Mouse (Mus musculus) embryonic fibroblast, embryonic 13.5 days (primary cell): ENCODE data around the gene Ankrd44. TPM values are rescaled to one million over a fixed set of nuclear protein-coding genes. Genes with fewer than 3 reads are reported as not detected.
A peak's percentile ranks its signal among the peaks of the same experiment; 100 is the strongest.

ENCODE experiments used
- H3K27ac ChIP-seq: 2 replicates; pipeline ENCODE4 v1.5.1; 2012; ENCODE audit warnings: low read length, control low read depth, inconsistent platforms; ENCODE audit not compliant: insufficient read depth
- H3K4me1 ChIP-seq: 2 replicates; pipeline ENCODE4 v1.6.1; 2011; ENCODE audit warnings: low read length; ENCODE audit not compliant: control insufficient read depth, insufficient read depth
- H3K4me3 ChIP-seq: 2 replicates; pipeline ENCODE4 v1.5.1; 2011; ENCODE audit warnings: mild to moderate bottlenecking, control low read depth, low read length; ENCODE audit not compliant: insufficient read depth
- CTCF ChIP-seq: IDR thresholded peaks from 2 replicates; pipeline ENCODE4 v1.5.1; 2011; ENCODE audit warnings: mild to moderate bottlenecking, control low read depth, low read length, moderate library complexity, borderline replicate concordance; ENCODE audit not compliant: insufficient read depth
- POLR2A ChIP-seq: IDR thresholded peaks from 2 replicates; pipeline ENCODE4 v1.6.1; 2011; ENCODE audit warnings: low read depth, mild to moderate bottlenecking, control low read depth, low read length, moderate library complexity
- polyA plus RNA-seq: library from polyadenylated mRNA; stranded (reverse); fragments of >200 nt; gene quantifications from 2 replicates; pipeline ENCODE4 v1.2.4, GENCODE M21; 2011; ENCODE audit warnings: low read depth; ENCODE audit not compliant: missing spikeins, insufficient read length

Gene Ankrd44
- polyA plus RNA-seq, 1 experiment, result 24.8 TPM

DNA sequence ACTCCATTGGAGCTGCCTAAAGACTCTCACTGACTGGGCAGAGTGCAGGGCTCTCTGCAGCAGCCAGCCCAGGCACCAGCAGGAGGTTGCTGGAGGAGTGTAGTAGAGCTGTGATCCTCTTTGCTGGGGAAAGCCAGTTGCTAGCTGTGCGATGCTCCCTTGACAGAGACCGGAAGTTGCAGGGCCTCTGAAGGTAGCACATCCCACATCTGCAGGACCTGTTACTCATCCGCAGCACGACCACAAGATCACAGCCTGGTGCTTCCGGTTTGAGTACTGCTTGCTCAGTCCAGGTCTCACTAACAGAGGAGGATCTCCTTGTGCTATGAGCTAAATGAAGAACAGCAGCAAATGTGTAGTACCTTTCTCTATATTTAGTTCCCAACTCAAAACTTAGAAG is 84.4 kb downstream of the Ankrd44 start:
- no peak overlapping the region for H3K4me3 ChIP-seq
- H3K27ac ChIP-seq, result no peak overlapping the region
- peaks cover 5% of the 10 kb centered on the region for H3K4me1 ChIP-seq
- TF ChIP-seq POLR2A, result no peak
- no peak for TF ChIP-seq CTCF

DNA sequence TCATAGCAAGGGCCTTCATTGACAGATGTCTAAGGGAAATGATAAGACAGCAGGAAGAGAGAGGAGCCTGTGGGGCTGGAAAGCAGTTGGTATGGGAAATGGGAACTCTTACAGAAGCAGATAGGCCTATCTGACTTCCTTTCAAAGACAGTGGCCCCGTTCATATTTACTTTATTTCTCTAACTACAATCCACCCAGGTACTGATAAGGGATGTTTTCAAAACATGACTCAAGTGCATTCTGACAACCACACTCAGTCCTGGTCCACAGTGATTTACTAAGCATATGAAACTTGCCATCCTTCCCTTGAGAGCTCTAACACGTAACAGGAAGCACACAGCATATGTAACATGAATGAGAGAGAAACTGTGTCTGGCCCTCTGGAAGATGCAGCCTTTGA is 86.1 kb downstream of the Ankrd44 start:
- TF ChIP-seq CTCF (no peak), POLR2A (no peak)
- Histone ChIP-seq H3K4me3 (no peak overlapping the region), H3K4me1 (peaks cover 2% of the 10 kb centered on the region; the same call in 1 of the 2 replicates)

GRCm38 (mm10) chr1:54838486-54838805 is 87.7 kb downstream of the Ankrd44 start:
- no peaks in the 10 kb centered on the region; the same call in 1 of the 2 replicates for H3K4me1 ChIP-seq
- H3K4me3 ChIP-seq, result no peak overlapping the region
- no peak for TF ChIP-seq POLR2A
- TF ChIP-seq CTCF, result no peak
- H3K27ac ChIP-seq, result no peak overlapping the region

More for the DNA sequence above, 86.1 kb downstream of the Ankrd44 start:
- H3K27ac ChIP-seq, result no peak overlapping the region

- Histone ChIP-seq H3K4me3 (no peak overlapping the region), H3K27ac (no peak overlapping the region), H3K4me1 (no peaks in the 10 kb centered on the region; the same call in 1 of the 2 replicates)
- TF ChIP-seq CTCF (no peak), POLR2A (no peak)
Observed at GRCm38 (mm10) chr1:54837721-54838485, 88.3 kb downstream of the Ankrd44 start.

GRCm38 (mm10) chr1:54835661-54836205 is 90.5 kb downstream of the Ankrd44 start:
- no peak overlapping the region for H3K4me3 ChIP-seq
- TF ChIP-seq POLR2A (no peak), CTCF (no peak)
- H3K27ac ChIP-seq, result no peak overlapping the region
- no peaks in the 10 kb centered on the region; the same call in 1 of the 2 replicates for H3K4me1 ChIP-seq

DNA sequence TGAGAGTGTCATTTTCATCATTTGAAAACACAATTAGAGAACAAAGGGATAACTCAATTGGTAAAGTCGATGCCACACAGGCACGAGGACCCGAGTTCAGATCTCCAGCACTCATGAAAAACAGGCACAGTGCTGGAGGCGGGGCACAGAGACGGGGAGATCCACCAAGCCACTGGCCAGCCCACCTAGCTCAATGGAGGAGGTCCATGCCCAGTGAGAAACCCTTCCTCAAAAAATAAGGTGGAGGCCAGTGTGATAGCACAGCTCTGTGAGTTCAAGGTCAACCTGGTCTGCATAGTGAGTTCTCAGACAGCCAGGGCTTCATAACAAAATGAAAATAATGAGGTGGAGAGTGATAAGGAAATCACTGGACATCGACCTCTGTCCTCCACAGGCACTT is 93.0 kb downstream of the Ankrd44 start:
- no peak overlapping the region for H3K4me3 ChIP-seq
- H3K4me1 ChIP-seq, result peaks cover 9% of the 10 kb centered on the region; the same call in 1 of the 2 replicates
- TF ChIP-seq POLR2A (no peak), CTCF (no peak)
- H3K27ac ChIP-seq, result no peak overlapping the region

- no peak overlapping the region for H3K4me3 ChIP-seq
- TF ChIP-seq CTCF, result no peak
- TF ChIP-seq POLR2A, result no peak
Observed at GRCm38 (mm10) chr1:54832765-54833164, 93.4 kb downstream of the Ankrd44 start.

DNA sequence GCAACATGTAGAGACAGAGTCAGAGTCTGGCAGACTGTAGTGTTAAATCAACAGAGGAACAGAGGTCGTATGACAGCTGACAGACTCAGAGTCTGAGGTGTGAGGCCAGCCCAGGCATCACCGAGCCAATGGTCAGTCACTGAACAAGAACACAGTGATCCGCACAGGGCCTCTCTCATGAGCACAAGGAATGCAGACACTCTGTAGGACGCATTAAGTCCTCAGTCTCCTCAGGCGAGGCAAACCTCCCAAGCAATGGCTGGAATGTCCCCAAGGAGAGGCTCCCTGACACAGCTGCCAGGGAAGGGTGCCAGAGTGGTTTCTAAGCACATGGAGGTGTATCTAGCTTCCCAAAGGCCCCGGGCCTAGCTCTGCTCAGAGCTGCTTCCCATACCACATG is 96.0 kb downstream of the Ankrd44 start:
- no peak overlapping the region for H3K4me3 ChIP-seq
- H3K27ac ChIP-seq, result peak overlapping the region; percentile 29
- peaks cover 20% of the 10 kb centered on the region for H3K4me1 ChIP-seq
- no peak for TF ChIP-seq POLR2A
- TF ChIP-seq CTCF, result no peak

More at GRCm38 (mm10) chr1:54832765-54833164, 93.4 kb downstream of the Ankrd44 start:
- Histone ChIP-seq H3K27ac (no peak overlapping the region), H3K4me1 (peaks cover 9% of the 10 kb centered on the region; the same call in 1 of the 2 replicates)

DNA sequence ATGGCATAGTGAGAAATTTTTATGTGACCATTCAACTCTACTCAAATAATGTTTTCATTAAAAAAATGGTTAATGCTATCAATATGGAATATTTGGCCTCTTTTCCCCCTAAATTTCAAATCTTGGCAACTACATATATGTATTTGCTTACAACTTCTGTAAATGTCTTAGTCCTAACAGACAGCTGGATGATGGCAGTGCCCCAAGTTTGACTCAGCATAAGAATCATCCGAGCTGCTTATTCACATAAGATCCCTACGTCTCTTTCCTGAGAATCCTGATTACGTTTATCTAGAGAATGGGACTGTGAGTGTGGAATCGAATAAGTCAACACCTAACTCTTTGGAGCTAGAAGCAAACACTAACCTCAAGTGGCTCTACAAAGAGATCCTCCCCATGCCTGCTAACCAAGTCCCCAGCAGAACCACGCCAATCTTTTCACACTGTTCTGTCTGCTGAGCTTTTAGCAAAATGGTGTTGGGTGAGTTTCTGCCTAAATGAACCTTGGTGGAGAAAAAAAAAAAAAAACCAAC is 96.4 kb downstream of the Ankrd44 start:
- Histone ChIP-seq H3K27ac (peak overlapping the region; percentile 29), H3K4me3 (no peak overlapping the region), H3K4me1 (peaks cover 20% of the 10 kb centered on the region)
- TF ChIP-seq POLR2A (no peak), CTCF (no peak)

DNA sequence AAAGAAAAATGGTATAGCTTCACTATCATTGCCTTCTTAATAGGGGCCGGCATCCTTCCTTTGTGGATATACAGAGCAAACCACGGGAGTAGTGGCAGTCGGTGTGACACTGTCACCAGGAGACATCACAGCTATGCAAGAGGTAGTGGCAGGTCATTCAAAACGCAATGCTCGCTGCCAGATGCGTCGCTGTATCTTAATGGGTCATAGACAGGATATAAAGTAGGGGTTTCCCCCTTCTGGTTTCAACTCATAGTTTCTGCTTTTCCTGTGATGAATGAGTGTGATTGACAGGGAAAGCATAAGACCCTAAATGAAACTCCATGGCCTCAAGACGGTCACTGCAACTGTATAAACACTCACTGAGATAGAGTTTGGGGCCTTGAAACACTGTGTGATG is 98.4 kb downstream of the Ankrd44 start:
- Histone ChIP-seq H3K4me3 (no peak overlapping the region), H3K4me1 (peaks cover 21% of the 10 kb centered on the region), H3K27ac (no peak overlapping the region)
- TF ChIP-seq POLR2A (no peak), CTCF (no peak)
